Mouse (Mus musculus): ENCODE results near the gene Invs.

GRCm38 (mm10) chr4:48273119-48273829 lies 6.3 kb upstream of the Invs start:
- TF ChIP-seq CTCF (IDR thresholded peaks at IDR 0.05) = no peak
- TF ChIP-seq EP300 (IDR thresholded peaks at IDR 0.05; ENCODE audit: insufficient read depth, low read depth, low read length) = no peak
- TF ChIP-seq POLR2A (IDR thresholded peaks at IDR 0.05; ENCODE audit: insufficient read depth, low read depth, low read length) = no peak
